Mouse (Mus musculus) mesoderm, embryonic 11.5 days (tissue): ENCODE measurements around the gene Spc25.

ENCODE experiments used
- DNase-seq: peaks from one replicate; pipeline ENCODE4 v3.0.0-alpha.2; 2012; ENCODE audit warnings: low read depth, low spot score

The Spc25 gene

DNA sequence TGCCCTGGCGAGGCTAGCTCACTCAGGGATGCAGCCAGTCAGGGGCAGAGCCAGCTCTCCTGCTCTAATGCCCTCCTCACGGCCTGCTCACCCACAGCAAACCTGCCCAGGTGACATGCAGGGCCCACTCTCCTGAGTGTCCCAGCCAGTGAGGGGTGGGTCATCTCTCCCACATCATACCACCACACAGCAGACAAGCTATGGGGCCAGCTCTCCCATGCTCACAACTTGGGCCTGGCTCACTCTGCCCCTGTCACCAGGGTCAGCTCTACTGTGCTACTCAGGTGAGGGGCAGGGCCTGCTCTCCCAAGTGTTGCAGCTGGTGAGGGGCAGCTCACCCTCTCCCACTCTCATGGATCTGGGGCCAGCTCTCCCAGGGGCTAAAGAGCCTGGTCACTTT is 18.0 kb downstream of the Spc25 start:
- DNase-seq, result no peak

DNA sequence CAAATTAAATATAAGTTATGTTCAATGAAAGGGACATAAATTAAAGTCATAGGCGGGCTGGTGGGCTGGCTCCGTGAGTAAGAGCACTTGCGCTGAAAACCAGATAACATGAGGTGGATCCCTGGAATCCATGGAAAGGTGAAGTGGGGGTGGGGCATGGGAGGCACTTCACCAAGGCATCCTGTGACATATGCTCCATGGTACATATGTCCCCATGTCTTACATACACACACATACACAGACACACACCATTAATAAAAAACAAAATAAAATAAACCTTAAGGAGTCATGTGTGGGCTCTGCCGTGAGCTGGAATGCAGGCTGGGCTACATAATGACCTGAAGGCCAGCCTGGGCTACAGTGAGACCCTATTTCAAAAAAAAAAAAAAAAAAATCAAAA is 26.3 kb downstream of the Spc25 start:
- DNase-seq, result no peak

DNA sequence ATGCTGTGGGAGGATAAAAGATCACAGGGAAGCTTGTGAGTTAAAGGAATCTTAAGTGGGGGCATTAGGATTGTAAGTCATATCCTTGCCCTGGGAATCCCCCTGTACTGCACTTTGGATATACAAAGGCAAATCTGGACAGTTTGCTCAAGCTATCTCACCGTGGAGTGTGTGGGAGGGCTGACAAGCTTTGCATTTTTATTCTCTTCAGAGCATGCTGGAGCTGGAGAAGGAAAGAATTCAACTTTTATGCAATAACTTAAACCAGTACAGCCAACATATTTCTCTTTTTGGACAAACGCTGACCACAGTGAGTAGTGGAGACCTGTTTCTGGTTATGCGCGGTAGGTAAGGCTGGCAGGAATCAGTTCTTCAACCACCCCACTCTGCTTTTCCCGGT is 30.7 kb downstream of the Spc25 start:
- DNase-seq, result peak; percentile 9

DNA sequence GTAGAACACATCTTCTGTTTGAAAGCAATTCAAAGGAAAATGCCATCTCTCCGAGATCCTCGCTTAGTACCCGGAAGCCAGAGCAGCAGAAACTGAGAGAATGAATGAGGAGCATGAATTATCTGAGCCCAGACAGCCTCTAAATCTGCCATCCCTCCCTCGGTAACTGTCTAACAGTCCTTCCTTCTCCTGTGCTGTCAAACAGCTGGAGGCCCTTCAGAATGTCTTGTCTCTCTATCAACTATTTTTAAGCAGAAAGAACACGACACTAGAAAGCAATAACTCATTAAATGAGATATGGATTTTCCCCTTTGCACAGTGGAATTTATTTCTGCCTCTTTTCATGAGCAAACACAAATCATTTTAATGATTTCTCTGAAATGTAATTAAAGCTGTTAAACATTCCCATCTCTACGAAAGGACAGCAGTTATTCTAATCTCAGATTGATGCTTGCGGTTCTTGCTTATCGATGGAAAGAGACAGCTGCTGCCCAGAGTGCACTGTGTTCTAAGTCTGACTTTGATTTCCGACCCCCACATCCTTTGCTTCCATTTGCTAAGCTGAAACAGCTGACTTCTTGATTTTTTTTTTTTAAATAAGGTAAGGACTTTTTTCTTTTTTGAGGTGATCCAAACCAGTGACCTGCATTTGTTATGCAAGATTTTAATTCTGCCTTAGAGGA is 35.5 kb downstream of the Spc25 start:
- DNase-seq, result peak; percentile 40

DNA sequence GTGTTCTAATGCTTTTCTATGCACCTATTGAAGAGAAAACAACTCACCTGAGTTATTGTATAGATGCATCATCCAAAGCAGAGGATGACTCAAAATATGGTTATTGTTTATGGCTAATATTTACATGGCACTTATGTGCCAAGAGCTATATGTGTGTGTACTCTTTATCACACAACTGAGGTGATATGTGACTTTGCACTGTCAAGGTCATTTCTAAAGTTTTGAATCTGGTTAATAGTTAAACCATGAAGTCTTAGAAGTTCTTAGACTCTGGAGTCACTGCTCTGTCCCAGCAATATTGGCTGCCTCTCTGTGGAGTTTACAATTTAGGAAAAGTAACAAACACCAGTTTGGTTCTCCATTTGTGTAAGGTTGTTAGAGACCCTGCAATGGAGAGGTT is 47.1 kb downstream of the Spc25 start:
- no peak for DNase-seq

DNA sequence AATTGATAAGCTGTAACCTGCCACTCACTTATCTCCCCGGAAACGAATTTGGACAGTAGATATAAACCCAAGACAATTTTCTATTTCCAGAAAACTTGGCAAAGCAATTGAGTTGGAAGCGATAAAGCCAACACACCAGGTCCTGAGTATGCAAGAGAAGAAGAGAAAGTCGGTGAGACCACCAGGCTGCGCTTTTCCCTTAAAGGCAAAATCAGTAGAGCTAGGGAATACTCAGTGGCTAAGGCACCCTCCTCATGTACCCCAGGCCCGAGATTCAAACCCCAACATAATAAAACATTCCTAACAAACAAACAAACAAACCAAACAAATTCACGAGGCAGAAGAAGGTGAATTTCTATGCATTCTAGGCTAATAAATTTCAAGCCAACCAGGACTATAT is 49.7 kb downstream of the Spc25 start:
- no peak for DNase-seq

DNA sequence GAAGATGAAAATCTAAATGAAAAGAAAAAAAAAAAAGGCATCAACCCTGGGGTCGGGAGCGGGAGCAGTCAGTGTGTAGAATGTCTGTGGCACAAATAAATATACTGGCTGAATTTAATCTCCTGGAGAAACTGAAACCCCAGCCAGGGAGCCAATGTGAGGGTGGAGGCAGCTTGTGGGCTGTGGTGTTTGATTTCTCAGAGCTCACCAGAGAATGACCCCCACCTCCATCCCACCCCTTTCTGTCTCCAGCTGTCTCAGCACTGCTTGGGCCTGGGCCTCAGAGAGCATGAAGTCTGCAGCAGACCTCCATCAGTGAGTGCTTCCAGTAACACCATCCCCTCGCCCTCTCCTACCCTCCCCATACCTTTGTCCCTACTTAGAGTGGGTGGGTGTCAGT is 50.1 kb downstream of the Spc25 start:
- DNase-seq, result no peak

DNA sequence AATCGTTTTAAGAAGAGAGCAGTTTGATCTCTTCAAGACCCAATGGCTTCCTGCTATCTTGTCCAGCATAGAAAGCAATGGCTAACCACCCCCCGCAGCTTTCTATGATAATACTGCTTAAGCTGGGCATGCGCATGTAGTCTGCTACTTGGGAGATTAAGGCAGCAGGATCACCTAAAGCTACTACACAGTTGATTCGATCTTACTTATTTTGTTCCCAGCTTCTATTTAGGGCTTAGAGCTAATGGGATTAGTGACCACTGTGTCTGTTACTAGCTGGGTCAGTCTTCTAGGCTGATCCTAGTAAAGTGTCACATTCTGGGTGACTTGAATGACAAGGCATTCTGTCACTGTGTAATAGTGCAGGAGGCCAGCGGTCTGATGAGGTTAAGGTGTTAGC is 55.2 kb downstream of the Spc25 start:
- DNase-seq, result no peak

DNA sequence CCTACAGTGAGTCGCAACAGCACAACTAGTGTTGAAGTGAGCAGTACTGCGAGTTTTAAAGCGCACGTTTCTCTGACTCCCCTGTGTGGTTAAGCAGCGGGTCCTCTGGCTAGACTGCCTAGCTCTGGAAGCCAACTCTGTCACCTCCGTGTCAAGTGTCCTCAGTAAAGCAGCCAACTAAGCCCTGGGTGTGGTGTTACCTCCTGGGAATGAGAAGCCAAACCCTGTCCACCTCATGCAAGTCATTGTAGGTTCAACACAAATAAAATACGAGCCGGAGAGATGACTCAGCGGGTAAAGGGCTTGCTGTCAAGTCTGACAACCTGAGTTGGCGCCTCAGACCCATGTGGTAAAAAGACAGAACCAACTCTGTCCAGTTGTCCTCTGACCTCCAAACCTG is 56.8 kb downstream of the Spc25 start:
- DNase-seq, result no peak

DNA sequence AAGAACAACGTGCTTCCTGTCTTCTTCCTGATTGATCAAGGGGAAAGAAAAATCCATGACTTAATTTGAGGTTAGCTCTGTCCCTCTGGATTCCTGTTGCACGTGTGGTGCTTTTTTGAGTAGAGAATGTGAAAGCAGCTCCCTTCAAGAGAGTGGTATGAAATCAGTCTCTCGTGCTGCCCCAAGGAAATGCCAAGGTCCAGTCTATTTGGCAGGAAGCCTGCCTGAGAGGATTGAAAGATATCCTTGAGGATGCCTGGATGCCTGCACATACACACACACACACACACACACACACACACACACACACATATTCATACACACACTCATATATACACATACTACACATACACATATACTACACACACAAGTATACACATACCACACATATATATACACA is 57.3 kb downstream of the Spc25 start:
- DNase-seq, result no peak
